Mouse (Mus musculus): ENCODE measurements around the gene Fas.

- no peak for TF ChIP-seq CTCF (IDR thresholded peaks at IDR 0.05; ENCODE audit: low read depth, low read length)
- TF ChIP-seq POLR2A (IDR thresholded peaks at IDR 0.05; ENCODE audit: borderline replicate concordance, low read depth, low read length) = no peak
Observed at GRCm38 (mm10) chr19:34288696-34289095, 1.8 kb upstream of the Fas start.
